In the genomic region with DNA sequence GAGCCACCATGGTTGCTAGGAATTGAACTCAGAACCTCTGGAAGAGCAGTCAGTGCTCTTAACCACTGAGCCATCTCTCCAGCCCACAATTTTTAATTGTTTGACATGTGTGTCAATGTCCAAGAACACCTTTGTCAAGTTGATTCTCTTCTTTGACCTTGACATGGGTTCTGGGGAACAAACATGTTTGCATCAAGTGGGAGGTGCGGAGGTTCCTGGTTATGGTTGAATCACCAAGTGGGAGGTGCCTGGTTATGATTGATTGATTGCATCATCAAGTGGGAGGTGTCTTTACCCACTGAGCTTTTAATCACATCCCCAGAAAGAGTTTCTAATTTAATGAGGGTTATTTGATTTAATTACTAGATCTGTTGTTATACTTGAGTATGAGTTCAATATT, we compare ENCODE assay signal across 34 mouse cellular contexts. TPM values are rescaled to one million over a fixed set of nuclear protein-coding genes. Genes with fewer than 3 reads are reported as not detected.
"Had no signal": no experiment of that assay in that cellular context is flagged by ENCODE, and none has a peak within 500 bp of the region (broad histone marks: within the 10 kb centered on the region; RNA-seq: fewer than 3 reads in every experiment).

No protein-coding gene starts in this region.

- H3K36me3 ChIP-seq: hindbrain, embryonic 12.5 days; hindbrain, embryonic 13.5 days; hindbrain, embryonic 15.5 days had no signal

- H3K27me3 ChIP-seq: heart, embryonic 12.5 days; heart, embryonic 13.5 days; heart, embryonic 15.5 days; hindbrain, embryonic 12.5 days; hindbrain, embryonic 13.5 days; hindbrain, embryonic 15.5 days; intestine, embryonic 15.5 days; kidney, embryonic 15.5 days had no signal

- DNase-seq: heart, postnatal 10 days; heart, postnatal 14 days; heart, postnatal 36 days; heart, postnatal 4 days; kidney, adult 11 months; kidney, adult 18-20 months; kidney, adult 2 months; kidney, adult 8-10 months; kidney, adult 9 months; kidney, postnatal 10 days; kidney, postnatal 14 days; kidney, postnatal 25 days; kidney, postnatal 36 days; kidney, postnatal 4 days; layer of hippocampus, postnatal 36 days had no signal

- H3K4me2 ChIP-seq: heart, embryonic 11.5 days; heart, embryonic 12.5 days; heart, embryonic 13.5 days; heart, embryonic 15.5 days; hindbrain, embryonic 12.5 days; hindbrain, embryonic 13.5 days; hindbrain, embryonic 14.5 days; hindbrain, embryonic 15.5 days; intestine, embryonic 15.5 days; kidney, embryonic 15.5 days had no signal

- H3K4me3 ChIP-seq: heart, embryonic 10.5 days; heart, embryonic 12.5 days; heart, embryonic 13.5 days; heart, embryonic 15.5 days; hindbrain, embryonic 10.5 days; hindbrain, embryonic 12.5 days; hindbrain, embryonic 13.5 days; hindbrain, embryonic 15.5 days; intestine, embryonic 15.5 days; kidney, embryonic 15.5 days; layer of hippocampus, adult 2 months had no signal

- H3K9me3 ChIP-seq: heart, embryonic 10.5 days; heart, embryonic 12.5 days; heart, embryonic 13.5 days; heart, embryonic 15.5 days; hindbrain, embryonic 10.5 days; hindbrain, embryonic 12.5 days; hindbrain, embryonic 13.5 days; hindbrain, embryonic 15.5 days; intestine, embryonic 15.5 days; kidney, embryonic 15.5 days had no signal

- ATAC-seq: hindbrain, embryonic 16.5 days; hindbrain, postnatal 0 days; inflammation-experienced regulatory T-cells, adult 6 months; intestine, embryonic 15.5 days; intestine, embryonic 16.5 days; intestine, postnatal 0 days had no signal

- H3K9ac ChIP-seq: heart, embryonic 12.5 days; heart, embryonic 13.5 days; heart, embryonic 15.5 days; hindbrain, embryonic 12.5 days; hindbrain, embryonic 13.5 days; hindbrain, embryonic 14.5 days; hindbrain, embryonic 15.5 days; intestine, embryonic 15.5 days; kidney, embryonic 15.5 days had no signal

- H3K27ac ChIP-seq: heart, embryonic 10.5 days; heart, embryonic 13.5 days; heart, embryonic 15.5 days; hindbrain, embryonic 10.5 days; hindbrain, embryonic 12.5 days; hindbrain, embryonic 13.5 days; hindbrain, embryonic 14.5 days; hindbrain, embryonic 15.5 days; hindbrain, postnatal 0 days; intestine, embryonic 15.5 days; kidney, embryonic 15.5 days; kidney, postnatal 0 days; layer of hippocampus, adult 2 months had no signal

RNA-seq across cellular contexts. Expression of a gene that starts 38.9 kb away (rescaled TPM):
- total RNA-seq: hindbrain, postnatal 0 days had no signal
